Mouse (Mus musculus) lung, postnatal 36 days (tissue): ENCODE results near the gene Lama4.

ENCODE experiments used
- DNase-seq: peaks from one replicate; pipeline ENCODE4 v3.0.0; 2022; ENCODE audit warnings: mixed read lengths

The Lama4 gene

GRCm38 (mm10) chr10:38965075-38965781, at the start of gene Lama4:
Gene Lama4 (plus strand): TSS chr10:38965515.
- peak; percentile 68 for DNase-seq

- peak; percentile 50 for DNase-seq
These were observed 49.2 kb upstream of the Lama4 start for GRCm38 (mm10) chr10:38916027-38916617.

- DNase-seq, result peak; percentile 39
These were observed 36.2 kb upstream of the Lama4 start for GRCm38 (mm10) chr10:38928940-38929697.

- DNase-seq, result no peak
These were observed 20.6 kb upstream of the Lama4 start for GRCm38 (mm10) chr10:38944701-38945100.

GRCm38 (mm10) chr10:38961920-38962319, 3.4 kb upstream of the Lama4 start:
- peak; percentile 41 for DNase-seq

GRCm38 (mm10) chr10:38964719-38965074, 618 bp upstream of the Lama4 start:
- DNase-seq, result no peak

GRCm38 (mm10) chr10:38965857-38966256, 542 bp downstream of the Lama4 start:
- no peak for DNase-seq

- DNase-seq, result no peak
These were observed 1.3 kb downstream of the Lama4 start for GRCm38 (mm10) chr10:38966646-38967045.

GRCm38 (mm10) chr10:38968326-38969072, 3.2 kb downstream of the Lama4 start:
- DNase-seq, result no peak

GRCm38 (mm10) chr10:38969543-38969942, 4.2 kb downstream of the Lama4 start:
- no peak for DNase-seq

GRCm38 (mm10) chr10:38969975-38970374, 4.7 kb downstream of the Lama4 start:
- DNase-seq, result peak; percentile 35

GRCm38 (mm10) chr10:38972221-38972946, 7.1 kb downstream of the Lama4 start:
- no peak for DNase-seq

- DNase-seq, result no peak
These were observed 7.7 kb downstream of the Lama4 start for GRCm38 (mm10) chr10:38973016-38973415.

GRCm38 (mm10) chr10:38978195-38978594, 12.9 kb downstream of the Lama4 start:
- DNase-seq, result no peak

- DNase-seq, result no peak
These were observed 14.4 kb downstream of the Lama4 start for GRCm38 (mm10) chr10:38979699-38980098.

GRCm38 (mm10) chr10:38980980-38981379, 15.7 kb downstream of the Lama4 start:
- no peak for DNase-seq

GRCm38 (mm10) chr10:38984358-38985075, 19.2 kb downstream of the Lama4 start:
- DNase-seq, result no peak

- DNase-seq, result no peak
These were observed 20.7 kb downstream of the Lama4 start for GRCm38 (mm10) chr10:38986053-38986452.

GRCm38 (mm10) chr10:38992827-38993226, 27.5 kb downstream of the Lama4 start:
- DNase-seq, result no peak

GRCm38 (mm10) chr10:38993632-38994424, 28.5 kb downstream of the Lama4 start:
- DNase-seq, result peak; percentile 20
